Mouse (Mus musculus) hindbrain, embryonic 10.5 days (tissue): ENCODE results near the gene Gm21882. TPM values are rescaled to one million over a fixed set of nuclear protein-coding genes. Genes with fewer than 3 reads are reported as not detected.
"Not testable (repeated sequence)": the region's sequence is repeated elsewhere in the genome, so short reads cannot be mapped to it uniquely, and the experiment has no call there.

Experiments
- DNase-seq: peaks from one replicate; pipeline ENCODE4 v3.0.0-alpha.2; 2017; ENCODE audit warnings: low spot score
- H3K27ac ChIP-seq: fragments of 300-500 bp; sonication (generic); 2 replicates; pipeline ENCODE4 v1.5.1; 2016; ENCODE audit warnings: mild to moderate bottlenecking, moderate library complexity
- H3K27me3 ChIP-seq: fragments of 300-500 bp; sonication (generic); 2 replicates; pipeline ENCODE4 v1.6.1; 2016; ENCODE audit warnings: mild to moderate bottlenecking; ENCODE audit not compliant: poor library complexity, insufficient read depth, severe bottlenecking
- H3K36me3 ChIP-seq: fragments of 300-500 bp; sonication (generic); 2 replicates; pipeline ENCODE4 v1.6.1; 2016; ENCODE audit warnings: mild to moderate bottlenecking, moderate library complexity
- H3K4me1 ChIP-seq: fragments of 300-500 bp; sonication (generic); replicated peaks from 2 replicates; pipeline ENCODE4 v1.6.1; 2016; ENCODE audit warnings: mild to moderate bottlenecking
- H3K4me3 ChIP-seq: fragments of 300-500 bp; sonication (generic); 2 replicates; pipeline ENCODE4 v1.5.1; 2016; ENCODE audit warnings: mild to moderate bottlenecking, moderate library complexity
- H3K9me3 ChIP-seq: fragments of 300-500 bp; sonication (generic); 2 replicates; pipeline ENCODE4 v1.6.1; 2016; ENCODE audit warnings: mild to moderate bottlenecking, moderate library complexity
- WGBS: fragments of 180-500 bp; shearing (Covaris S2); methylation state at CpG from one replicate; pipeline ENCODE4 v1.1.7; 2016; 5-methylcytosine and 5-hydroxymethylcytosine counted together
- polyA plus RNA-seq: library from polyadenylated mRNA; unstranded; fragments of >200 nt; fragmentation: Nextera tagmentation; extraction: Ambion mirVana; gene quantifications from 2 replicates; pipeline ENCODE4 v1.2.1, GENCODE M21; 2016

Gene Gm21882
- polyA plus RNA-seq: not detected in 2 replicates

- H3K4me3 ChIP-seq, DNase-seq, H3K9me3 ChIP-seq, H3K27me3 ChIP-seq, H3K27ac ChIP-seq, H3K36me3 ChIP-seq, H3K4me1 ChIP-seq: not testable (repeated sequence)
- WGBS: 90% methylated on average over 1 of the region's 1 CpGs
Measured at GRCm38 (mm10) chrY:40381423-40381822, at the start of gene Gm21882. Gene Gm21882, minus strand, starts transcription at chrY:40381523.

Other genes with a start within 250 kb of the Gm21882 start
- gene Gm21865, start 64.6 kb downstream of the Gm21882 start, polyA plus RNA-seq: not detected in 2 replicates